In genomic region chr15:71240647-71241351, GRCm38 (mm10) we compare ENCODE assay signal across 9 mouse cellular contexts.
DNase-seq lines count a peak whose midpoint lies in the region; TF ChIP-seq lines count a peak whose summit lies in the region.
"Had no signal": no experiment of that assay in that cellular context is flagged by ENCODE, and none has a peak within 500 bp of the region (broad histone marks: within the 10 kb centered on the region; RNA-seq: fewer than 3 reads in every experiment).

No protein-coding gene starts in this region.

- H3K4me1 ChIP-seq in ES-E14 (ENCODE audit: control insufficient read depth in 2 of 2, insufficient read depth in 2 of 2, low read length in 2 of 2, poor library complexity in 1 of 2): no peaks in the 10 kb centered on the region
- no peaks in the 10 kb centered on the region for H3K4me1 ChIP-seq in heart, embryonic 10.5 days

- no peak overlapping the region for H3K9ac ChIP-seq in ES-E14 (ENCODE audit: insufficient read depth, low read depth, low read length, poor library complexity, severe bottlenecking)
- H3K9ac ChIP-seq: heart, embryonic 15.5 days had no signal

- in situ Hi-C loops in ES-E14 (cut with MboI; ENCODE audit: low sequenced_read_pairs in 2 of 2, unreplicated experiment in 2 of 2): no loop called here

- DNase-seq in ES-E14 (ENCODE audit: low read depth, low spot score): peak; percentile 59
- peak; percentile 87 for DNase-seq in adrenal gland, postnatal 10 days
- peak; percentile 85 for DNase-seq in embryo, embryonic 10.5 days (ENCODE audit: low spot score)
- peak; percentile 76 for DNase-seq in heart, embryonic 10.5 days (ENCODE audit: low spot score)
- DNase-seq in layer of hippocampus, adult 18-20 months (ENCODE audit: low spot score in 2 of 2): peak; percentile 77 to 95
- peak; percentile 31 to 33 for DNase-seq in lung, postnatal 4 days
- DNase-seq in right cerebral cortex, postnatal 10 days (ENCODE audit: low spot score in 2 of 2): peak; percentile 92 to 94
- no peak for DNase-seq in spleen, postnatal 14 days (ENCODE audit: low spot score in 2 of 2)

- H3K27me3 ChIP-seq in heart, embryonic 10.5 days (ENCODE audit: insufficient read depth, poor library complexity, severe bottlenecking): no peaks in the 10 kb centered on the region
- H3K27me3 ChIP-seq: heart, embryonic 15.5 days had no signal

- H3K36me3 ChIP-seq in ES-E14 (ENCODE audit: control insufficient read depth, insufficient read depth, low read length, poor library complexity, severe bottlenecking): no peaks in the 10 kb centered on the region
- no peaks in the 10 kb centered on the region for H3K36me3 ChIP-seq in heart, embryonic 10.5 days
- H3K36me3 ChIP-seq: heart, embryonic 15.5 days had no signal

- H3K9me3 ChIP-seq in ES-E14 (ENCODE audit: control insufficient read depth, insufficient read depth, low read depth, low read length): no peaks in the 10 kb centered on the region
- H3K9me3 ChIP-seq in heart, embryonic 10.5 days: no peaks in the 10 kb centered on the region
- H3K9me3 ChIP-seq: heart, embryonic 15.5 days had no signal

- H3K4me3 ChIP-seq in ES-E14 (ENCODE audit: insufficient read depth in 1 of 2, low read depth in 1 of 2, low read length in 2 of 2, poor library complexity in 1 of 2, severe bottlenecking in 1 of 2): no peak overlapping the region
- no peak overlapping the region for H3K4me3 ChIP-seq in heart, embryonic 10.5 days
- H3K4me3 ChIP-seq: heart, embryonic 15.5 days had no signal

- no peak overlapping the region for H3K27ac ChIP-seq in ES-E14 (ENCODE audit: insufficient read depth, low read depth, low read length, poor library complexity, severe bottlenecking)
- no peak overlapping the region for H3K27ac ChIP-seq in heart, embryonic 10.5 days
- H3K27ac ChIP-seq: heart, embryonic 15.5 days had no signal

- WGBS in heart, embryonic 10.5 days: 43% methylated on average over 9 of the region's 9 CpGs

TF ChIP-seq in ES-E14, 5 proteins besides CTCF, POLR2A, EP300 and RAD21:
- TF ChIP-seq HCFC1 (IDR thresholded peaks at IDR 0.05; ENCODE audit: borderline replicate concordance, insufficient read depth, low read length) (no peak), ZC3H11A (IDR thresholded peaks at IDR 0.05; ENCODE audit: borderline replicate concordance, low read depth, low read length) (peak; percentile 53; the same call in 1 of the 2 replicates)
TF ChIP-seq in ES-E14: peak in this region for 1.

Comparison
In these comparisons a context has a peak if more than half of its experiments do, and no peak if none do; other contexts are left out.
1. DNase-seq: peak in ES-E14 (single experiment), adrenal gland, postnatal 10 days (single experiment), embryo, embryonic 10.5 days (single experiment), heart, embryonic 10.5 days (single experiment), layer of hippocampus, adult 18-20 months (2 of 2), lung, postnatal 4 days (2 of 2) and right cerebral cortex, postnatal 10 days (2 of 2); none in spleen, postnatal 14 days (0 of 2).